Mouse (Mus musculus): Measurements from ENCODE around the gene Fermt3.
A peak's percentile ranks its signal among the peaks of the same experiment; 100 is the strongest.
"Not testable (repeated sequence)": the region's sequence is repeated elsewhere in the genome, so short reads cannot be mapped to it uniquely, and the experiment has no call there.

The Fermt3 gene

DNA sequence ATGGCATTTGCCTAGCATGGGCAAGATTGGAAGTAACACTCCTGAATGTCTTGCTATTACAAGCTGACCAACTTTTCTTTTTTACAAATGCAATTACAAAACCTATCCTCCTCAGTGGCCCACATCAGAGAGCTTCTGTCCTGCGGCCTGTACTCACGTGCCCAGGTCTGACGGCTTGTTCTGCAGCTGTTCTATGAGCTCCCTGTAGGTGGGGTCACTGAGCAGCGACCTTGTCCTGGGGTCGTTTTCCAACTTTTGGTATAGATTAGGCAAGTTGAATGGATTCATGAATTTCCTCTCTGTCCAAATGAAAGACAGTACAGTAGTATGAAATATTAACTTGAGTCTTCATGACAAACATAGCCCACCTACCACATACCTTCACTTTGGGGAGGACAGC, 14.7 kb upstream of the Fermt3 start:
- DNase-seq: no peak

DNA sequence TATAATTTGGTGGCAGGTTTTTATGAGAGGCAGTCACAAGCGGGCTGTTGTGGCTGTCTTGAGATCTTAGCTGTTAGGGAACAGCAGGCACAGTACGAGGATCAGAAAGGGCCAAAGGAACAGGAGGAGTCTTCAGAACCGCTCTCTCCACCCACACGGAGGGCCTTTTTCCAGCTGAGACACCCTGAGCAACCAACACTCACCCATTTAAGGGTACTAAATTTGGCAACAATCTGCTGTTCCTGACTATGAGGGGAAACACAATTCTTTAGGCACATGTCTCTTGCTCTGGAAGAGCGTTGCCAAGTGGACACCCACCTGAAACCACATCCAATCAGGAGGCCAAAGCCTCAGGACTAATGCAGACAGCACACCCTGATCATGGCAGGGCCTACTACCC, 10.3 kb upstream of the Fermt3 start:
- no peak for DNase-seq

DNA sequence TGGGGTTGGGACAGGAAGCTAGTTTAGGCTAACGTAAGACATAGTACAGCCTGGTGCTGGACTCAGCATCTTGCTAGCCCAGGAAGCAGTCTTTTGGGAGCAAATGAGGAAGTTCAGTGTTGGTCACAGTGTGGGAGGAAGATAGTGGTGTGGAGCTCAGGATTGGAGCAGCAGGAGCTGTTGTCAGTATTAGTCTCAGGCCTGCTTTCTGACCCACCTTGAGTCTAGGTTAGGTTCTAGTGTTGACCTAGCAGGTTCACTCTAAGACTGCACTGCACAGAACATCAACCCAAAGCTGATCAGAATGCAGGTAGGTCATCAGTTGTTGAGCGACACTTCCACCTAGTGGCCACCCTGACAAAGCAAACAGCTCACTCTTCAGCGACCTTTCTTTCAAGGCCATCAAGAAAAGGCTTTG, 964 bp upstream of the Fermt3 start:
- peak; percentile 56 to 68 for DNase-seq

DNA sequence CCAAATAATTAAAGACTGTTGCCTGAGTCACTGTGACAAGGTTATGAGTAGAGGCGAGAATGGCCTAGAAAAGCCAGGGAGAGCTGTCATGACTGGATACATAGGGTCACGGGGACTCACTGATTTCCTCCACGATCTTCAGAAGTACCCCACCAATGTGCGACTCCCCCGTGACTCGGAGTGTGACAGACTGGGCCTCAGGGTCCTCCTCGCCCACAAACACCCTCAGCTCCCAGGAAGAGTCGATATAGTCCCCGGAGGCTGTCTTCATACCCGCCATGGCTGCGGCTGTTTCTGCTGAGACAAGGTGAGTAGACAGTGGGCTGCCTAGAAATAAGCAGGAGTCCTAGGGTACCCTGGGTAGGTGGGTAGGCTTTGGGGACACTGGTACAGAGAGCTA, 723 bp downstream of the Fermt3 start:
- no peak for DNase-seq

DNA sequence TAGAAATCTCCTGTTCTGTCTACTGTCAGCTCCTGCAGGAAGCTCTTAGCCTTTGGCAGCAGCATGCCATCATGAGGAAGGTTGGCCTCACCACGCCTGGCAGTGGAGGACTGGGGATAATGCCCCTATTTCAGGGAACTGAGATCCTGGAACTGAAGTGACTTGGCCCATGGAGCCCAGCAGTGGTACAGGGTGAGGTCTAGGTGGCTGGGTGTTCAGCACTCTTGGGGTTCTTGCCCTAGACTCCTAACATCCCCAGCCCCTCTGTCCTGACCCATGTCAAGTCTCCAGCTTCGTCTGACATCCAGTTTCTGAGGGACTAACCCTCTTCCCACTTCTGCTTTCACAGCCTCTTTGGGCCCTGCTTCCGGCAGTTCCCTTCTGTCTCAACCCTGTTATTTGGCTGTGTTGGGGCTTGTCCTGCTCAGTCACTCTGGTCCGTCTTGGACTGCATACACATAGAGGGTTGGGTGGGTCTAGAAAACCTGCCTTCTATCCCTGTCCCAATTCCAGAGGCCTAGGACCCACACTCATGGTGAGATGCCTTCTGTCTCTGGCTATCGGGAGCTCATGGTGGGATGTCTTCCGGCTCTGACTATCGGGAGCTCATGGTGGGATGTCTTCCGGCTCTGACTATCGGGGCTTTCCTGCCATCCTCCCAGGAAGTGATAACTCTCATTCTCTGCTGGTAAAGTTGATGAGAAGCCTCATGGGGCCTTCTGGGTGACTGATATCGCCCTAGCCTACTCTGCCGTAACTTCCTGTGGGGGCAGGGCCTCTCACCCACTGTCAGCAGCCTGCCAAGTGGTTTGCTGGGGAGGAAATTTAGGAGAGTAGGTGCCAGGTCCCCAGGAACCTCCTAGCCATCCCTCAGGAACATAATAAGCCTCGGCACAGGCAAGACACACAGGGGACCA, 1.5 kb downstream of the Fermt3 start:
- DNase-seq: no peak

DNA sequence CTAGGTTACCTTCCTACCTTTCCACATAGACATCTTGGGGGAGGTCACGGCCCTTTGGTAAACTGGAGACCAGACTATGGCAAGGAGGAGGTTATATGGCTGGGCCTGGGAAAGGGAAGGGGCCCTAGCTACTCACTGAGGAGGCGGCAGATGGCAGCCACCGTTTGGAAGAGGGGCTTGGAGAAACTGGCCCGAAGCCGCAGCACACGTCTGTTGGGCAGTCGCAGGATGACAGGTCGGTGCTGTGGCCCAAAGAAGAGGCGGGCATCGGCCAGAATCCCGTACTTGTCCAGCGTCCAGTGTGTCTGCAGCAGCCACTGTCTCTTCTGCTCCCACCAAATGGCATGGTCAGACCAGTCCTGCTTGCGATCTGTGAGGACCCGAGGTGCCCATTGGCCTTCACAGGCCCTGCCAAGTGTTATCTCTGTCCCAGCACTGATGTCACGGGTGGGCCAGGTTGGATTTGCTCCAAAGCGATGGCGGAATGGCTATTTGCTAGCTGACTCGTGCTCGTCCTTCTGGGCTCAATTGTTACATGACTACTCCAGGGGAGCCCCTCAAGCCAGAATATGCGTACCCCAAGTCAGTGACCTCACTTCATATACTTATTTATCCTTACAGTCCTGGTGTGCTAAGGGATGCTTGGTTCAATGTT, 4.7 kb downstream of the Fermt3 start:
- no peak for DNase-seq

DNA sequence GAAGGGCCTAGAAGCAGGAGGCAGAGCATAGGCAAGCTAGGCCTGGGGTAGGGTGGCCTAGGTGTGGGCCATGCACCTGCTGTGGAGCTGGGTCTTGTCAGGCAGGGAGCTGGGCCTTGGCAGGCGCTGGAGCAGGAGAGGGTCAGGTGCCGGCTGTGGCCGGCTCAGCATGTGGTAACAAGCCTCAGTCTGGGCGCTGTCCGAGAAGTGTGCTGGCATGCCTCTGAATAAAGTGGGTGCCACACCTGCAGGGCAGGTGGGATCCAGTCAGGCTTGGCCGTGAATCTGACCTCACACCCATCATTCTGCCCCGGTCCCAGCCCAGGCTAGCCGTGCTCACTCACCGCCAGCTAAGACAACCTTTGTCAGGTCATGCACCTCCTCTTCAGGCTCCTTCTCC, 5.3 kb downstream of the Fermt3 start:
- no peak for DNase-seq

DNA sequence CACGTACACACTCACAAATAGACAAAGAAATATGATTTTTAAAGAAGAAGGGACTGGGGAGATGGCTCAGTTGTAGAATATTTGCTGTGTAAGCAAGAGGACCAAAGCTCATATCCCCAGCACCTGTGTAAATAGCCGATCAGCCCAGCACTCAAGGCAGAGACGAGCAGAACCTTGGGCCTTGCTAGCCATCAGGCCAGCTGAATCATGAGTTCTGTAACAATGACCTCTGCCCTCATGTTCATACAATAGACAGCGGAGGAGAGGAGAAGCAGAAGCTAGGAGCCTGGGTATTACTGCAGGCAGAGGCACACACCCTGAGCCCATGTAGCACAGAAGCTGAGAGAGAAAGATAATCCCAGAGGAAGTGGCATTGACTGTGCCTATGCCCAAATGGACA, 6.8 kb downstream of the Fermt3 start:
- no peak for DNase-seq

DNA sequence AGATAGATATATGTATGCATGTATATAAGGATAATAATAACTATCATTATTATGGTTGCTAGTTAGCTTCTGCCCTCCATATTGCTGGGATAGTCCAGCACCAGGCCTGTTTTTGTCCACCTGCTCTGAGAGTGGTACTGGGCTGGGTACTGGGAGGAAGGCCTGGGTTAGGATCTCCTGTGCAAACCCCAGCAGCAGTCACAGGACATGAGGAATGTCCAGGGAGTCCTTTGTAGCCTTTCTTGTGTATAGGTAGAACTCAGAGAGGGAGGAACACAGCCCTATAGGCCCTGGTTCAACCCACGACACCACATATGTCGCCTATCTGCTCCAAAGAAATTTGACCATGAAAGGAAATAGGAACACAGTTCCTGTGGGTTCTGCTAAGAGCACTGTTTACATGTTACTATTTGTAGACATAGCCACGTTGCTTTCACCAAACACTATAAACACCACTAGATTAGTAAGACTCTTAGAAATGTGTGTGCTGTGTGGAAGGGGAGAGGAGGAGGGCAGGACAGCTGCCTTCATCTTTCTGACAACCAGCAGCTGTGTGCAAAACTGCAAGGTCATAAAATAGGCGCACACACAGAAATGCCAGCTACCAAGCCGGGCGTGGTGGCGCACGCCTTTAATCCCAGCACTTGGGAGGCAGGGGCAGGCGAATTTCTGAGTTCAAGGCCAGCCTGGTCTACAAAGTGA, 12.2 kb downstream of the Fermt3 start:
- no peak for DNase-seq

DNA sequence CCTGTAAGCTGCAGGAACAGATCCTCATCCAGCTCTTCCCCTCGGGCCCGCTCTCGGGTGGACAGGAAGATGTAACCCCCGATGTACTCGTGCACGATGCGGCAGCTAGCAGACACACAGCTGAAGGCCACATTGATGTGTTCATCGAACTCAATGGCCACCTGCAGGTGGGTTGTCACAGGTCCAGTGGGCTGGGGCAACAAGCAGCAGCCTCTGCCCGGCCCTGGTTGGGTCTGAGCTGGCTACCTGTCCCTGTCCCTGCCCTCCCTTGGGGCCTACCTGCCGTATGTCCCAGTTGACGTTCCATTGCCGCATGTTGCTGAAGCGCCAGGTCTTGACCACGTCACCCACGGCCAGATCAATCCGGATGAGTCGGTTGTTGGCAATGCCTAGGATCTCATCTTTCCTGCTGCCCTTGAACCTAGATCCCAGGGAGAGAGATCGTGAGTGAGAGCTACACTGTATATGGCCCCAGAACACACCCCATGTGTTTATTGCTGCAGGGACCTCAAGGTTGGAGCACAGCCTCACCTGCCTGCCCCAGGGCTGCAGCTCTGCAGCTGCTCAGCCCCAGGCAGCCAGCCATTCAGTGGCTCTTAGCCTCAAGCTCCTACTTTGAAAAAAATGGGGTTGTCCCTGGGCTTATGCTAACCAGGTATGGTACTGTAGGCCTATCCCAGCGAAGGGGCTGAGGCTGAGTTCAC, 19.8 kb downstream of the Fermt3 start:
- DNase-seq: no peak

DNA sequence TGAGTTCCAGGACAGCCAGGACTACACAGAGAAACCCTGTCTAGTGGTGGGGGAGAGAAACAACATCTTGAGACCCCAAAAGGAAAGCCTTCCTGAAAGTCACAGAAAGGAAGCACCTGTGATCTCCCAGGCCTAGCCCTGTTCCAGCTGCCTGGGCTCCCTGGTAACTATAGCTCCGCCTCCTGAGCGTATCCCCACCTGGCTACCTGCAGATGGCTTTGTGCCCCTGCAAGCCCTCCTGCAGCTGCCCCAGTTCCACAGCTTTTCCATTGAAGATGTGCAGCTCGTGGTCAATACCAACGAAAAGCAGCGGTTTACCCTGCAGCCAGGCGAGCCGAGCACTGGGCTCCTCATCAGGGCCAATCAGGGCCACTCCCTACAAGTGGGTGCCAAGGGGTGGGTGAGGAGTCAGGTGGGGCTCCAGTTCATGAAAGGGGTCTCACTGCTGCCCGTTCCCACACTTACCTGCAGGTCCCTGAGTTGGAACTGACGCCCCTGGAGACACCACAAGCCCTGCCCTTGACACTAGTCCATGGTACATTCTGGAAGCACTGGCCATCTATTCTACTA, 21.5 kb downstream of the Fermt3 start:
- DNase-seq: no peak

DNA sequence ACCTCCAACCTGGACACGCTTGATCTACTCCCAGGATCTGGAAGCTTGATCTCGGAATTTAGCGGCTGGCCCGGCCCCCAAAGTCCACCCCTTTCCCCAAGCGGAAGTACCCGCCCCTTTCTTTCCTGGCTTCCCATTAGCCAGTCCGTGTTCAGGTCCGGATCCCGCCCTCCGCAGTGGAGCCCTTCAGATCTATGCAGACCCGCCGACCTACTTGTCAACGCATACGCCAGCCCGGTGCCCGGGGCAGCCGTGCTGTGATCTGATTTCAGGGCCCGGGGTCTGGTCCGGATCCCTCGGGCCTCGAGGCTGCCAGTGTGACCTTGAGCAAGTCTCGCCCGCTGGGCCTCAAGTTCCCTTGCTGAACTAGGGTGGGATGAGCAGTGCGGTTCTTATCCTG, 23.3 kb downstream of the Fermt3 start, which contains the start of the genes Nudt22 and Trpt1:
Gene Nudt22 (minus strand): TSS at position 112 of the 400 bp plus-strand sequence.
Gene Trpt1 (plus strand): TSS at position 126 of the 400 bp plus-strand sequence.
- peak; percentile 95 for DNase-seq

DNA sequence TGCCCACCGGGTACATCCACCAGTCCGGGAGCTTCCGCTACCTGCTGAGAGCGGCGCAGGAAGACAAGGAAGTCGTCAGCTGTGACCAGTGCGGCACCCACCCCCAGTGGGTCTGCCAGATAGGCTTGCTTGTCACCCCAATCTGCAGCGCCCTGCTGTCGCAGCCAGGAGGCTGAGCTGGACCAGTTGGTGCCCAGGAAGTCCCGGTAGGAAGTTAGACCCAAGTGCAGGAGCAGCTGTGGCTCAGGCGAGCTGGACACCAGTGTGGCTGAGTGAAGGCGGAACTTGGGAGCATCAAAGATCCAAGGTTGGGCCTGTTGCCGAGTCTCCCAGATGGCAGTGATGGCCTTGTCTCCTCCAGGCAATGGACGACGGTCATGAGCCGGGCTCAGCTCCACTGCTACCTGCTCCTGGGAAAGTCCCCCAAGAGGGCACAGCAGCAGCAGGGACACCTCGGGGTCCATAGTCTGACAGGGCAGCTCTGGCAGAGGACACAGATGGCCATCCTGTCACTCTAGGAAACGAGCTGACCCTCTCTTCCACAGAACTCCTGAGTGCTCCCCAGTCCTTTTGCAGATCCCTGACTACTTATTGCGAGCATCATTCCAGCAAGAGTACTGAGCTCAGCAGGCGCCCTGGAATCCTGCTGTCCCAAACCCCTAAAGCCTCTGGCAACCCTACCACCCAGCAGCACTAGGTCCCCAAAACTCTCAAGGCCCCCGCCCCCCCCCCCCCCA, 23.8 kb downstream of the Fermt3 start:
- no peak for DNase-seq

DNA sequence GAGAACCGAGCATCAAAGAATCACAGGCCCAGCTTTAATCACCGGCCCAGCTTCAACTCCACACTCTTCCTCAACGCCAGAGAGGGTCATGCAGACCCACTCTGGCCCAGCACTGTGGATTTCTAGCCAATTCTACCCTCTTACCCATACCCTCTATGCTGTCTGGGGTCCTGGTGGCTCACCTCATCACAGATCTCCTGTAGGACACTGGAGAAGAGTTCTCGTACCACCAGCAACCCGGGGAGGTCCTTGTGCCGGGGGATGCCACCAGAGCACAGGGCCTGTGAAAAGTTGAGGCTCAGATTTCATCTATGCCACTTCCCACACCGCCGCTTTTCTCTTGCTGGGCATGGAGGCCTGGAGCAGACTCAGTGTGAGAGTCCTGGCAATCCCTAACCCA, 24.8 kb downstream of the Fermt3 start:
- no peak for DNase-seq

DNA sequence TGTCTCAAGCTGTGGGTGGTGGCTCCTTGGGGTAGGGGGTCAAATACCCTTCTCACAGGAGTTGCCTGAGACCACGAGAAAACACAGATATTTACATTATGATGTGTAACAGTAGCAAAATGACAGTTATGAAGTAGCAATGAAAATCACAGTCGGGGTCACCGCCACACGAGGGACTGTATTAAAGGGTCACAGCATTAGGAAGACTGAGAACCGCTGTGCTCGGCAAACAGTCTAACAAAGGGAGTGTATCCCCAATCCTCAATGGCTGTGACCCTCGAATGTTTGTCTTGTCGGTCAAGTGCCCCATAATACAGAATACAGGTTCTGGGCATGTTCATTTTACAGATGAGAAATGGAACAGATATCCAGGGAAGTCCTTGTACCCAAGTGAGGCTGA, 25.3 kb downstream of the Fermt3 start:
- DNase-seq: no peak

DNA sequence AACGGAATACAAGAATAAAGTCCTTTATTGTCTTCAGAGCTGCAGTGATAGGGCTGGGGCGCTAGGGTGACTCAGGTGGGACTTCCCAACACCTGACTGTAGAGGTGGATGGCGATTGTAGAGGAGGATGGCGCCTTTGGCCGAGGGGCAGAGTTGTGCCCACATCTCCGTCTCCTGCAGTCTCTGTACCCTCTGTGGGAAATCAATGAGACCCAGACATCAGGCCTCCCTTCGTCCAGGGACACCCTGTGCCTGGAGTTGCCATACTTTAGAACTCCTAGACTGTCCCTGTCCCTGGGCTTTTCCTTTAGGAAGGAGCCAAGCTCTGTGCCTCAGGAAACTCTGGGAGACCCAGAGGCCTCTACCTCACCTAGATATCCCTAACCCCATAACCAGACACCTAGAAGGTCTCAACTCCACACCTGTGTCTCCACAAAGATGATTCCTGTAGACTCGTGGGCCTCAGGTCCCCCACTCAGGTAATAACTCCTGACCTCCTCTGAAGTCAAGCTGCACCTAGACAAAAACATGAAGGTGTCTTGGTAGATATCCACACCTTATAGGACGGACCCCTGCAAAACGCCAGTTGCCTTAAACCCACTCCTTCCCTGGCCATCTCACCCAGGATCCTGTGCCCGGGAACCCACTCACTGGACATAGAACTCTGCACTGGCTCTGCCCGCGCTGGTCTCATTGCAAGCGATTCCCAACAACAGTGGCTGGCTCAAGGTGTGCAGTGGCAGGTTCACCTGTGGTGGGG, 26.1 kb downstream of the Fermt3 start:
- DNase-seq: peak in 1 of 2 experiments; percentile 26

DNA sequence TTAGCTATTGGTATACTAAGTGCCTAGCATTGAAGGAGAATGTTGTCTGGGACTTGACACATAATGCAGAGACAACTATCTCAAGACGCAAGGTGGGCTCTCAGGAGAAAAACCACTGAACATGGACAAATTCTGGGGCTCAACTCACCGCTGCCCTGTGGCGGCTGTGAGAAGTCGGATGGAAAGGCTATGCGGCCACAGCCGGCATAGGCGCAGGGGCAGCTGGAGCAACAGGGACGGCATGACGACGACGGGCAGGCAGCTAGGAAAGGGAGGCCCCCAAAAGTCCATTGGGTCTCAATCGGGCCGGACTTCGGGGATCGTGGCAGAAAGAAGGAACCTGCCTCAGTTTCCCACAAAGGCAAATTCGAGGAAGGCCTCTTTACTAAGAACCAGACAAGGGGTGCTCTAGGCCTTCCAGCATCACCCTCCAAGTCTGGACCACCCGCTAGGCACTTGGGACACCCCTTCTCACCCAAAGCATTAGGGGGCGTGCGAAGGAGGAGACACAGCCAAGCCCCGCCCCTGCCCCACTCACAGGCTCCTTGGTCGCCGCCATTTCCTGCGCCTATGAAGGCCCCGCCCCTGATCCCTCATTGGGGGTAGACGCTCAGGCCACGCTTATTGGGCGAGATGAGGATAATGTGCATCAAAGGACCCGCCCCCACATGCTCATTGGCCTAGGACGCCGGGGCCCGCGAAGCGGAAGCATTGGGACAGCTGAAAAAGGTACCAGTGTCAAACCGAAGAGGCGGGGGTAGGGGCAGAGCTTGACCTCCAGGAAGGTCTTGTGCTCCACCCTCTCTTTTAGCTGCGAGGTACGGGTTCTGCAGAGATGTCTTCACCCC, 27.0 kb downstream of the Fermt3 start, which contains the start of gene Dnajc4:
Gene Dnajc4 (minus strand): TSS at position 562 of the 848 bp plus-strand sequence.
- peak; percentile 97 to 98 for DNase-seq

DNA sequence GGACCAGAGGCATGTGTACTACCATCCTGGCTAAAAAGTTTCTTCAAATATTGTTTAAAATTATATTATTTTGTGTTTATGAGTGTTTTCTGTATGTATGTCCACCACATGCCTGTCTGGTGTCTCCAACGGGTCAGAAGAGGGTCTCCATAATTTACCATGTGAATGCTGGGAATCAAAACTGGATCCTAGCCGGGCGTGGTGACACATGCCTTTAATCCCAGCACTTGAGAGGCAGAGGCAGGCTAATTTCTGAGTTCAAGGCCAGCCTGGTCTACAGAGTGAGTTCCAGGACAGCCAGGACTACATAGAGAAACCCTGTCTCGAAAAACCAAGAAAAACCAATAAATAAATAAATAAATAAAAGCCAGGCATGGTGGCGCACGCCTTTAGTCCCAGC, 28.1 kb downstream of the Fermt3 start:
- not testable (repeated sequence) for DNase-seq

DNA sequence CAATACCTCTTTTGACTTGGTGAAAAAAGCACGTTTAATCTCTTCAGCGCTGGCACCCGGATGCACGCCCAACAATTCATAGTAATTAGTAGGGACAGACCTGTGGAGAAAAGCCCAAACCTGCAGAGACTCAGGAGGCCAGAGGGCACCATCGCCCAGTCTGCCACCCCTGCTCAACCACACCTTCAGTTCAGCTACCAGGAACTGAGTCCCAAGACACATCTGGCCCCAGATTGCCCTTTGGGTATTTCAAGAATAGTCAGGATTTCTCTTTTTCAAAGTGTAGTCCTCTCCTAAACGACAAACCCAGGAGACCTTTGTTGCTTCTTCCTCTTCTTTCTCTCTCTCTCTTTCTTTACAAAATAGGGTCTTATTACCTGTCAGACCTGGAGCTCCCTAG, 28.6 kb downstream of the Fermt3 start:
- no peak for DNase-seq

DNA sequence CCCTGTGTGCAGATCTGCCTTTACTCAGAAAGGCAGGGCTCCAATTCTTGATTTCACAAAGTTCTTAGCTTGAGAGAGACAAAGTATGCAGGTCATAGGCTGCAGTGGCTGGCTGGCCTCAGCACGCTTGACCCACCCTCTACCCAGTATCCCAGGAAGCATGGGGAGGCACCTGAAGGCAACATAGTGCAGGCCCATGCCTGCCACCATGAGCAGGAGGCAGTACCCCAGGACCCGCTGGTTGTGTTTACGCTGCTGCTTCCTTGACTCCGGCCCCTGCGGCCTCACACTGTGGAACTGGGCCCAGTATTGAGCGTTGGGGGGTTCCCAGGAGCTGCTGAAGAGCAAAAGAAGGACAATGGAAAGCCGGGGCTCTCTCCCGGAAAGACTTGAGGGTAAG, 30.0 kb downstream of the Fermt3 start:
- no peak for DNase-seq

Data from kidney, adult 8-10 months (tissue).